Mouse (Mus musculus) heart, adult 9 months (tissue): Measurements from ENCODE around the gene Rnf181.

Source experiments
- DNase-seq, 2 experiments: peaks; one replicate each; pipeline ENCODE4 v3.0.0; 2022; ENCODE audit warnings: low spot score in 2 of 2

Gene Rnf181

GRCm38 (mm10) chr6:72383952-72384351 lies 17.2 kb upstream of the Rnf181 start:
- no peak for DNase-seq

DNA sequence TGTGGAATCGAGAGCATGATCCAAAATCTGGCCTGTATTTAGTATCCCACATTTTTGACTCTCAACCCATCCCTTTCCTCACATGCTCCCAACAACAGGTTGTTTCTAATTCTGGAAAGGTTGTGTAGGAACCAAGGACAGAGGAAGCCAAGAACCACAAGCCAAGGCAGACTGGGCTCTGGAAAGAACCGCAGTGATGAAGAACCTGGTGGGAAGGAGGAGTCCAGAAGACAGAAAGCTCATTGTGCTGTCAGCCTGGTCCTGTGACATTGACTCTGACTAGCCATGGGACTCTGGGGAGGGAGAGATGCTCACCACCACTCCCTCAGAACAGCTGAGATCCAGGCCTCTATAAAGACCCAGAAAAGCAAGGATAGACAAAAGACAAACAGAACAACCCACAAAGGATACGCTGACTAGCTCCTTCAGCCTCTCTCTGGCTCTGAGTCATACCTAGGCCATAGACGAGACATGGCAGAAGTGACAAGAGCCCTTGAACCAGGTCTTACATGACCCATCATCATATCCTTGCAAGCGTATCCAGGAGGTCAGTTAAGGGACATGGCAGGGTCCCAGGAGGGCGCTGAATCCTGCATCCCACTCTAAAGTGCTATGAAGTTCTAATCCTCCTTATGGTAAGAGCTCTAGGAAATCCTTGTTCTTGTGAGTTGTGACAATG lies 16.5 kb upstream of the Rnf181 start:
- no peak for DNase-seq

DNA sequence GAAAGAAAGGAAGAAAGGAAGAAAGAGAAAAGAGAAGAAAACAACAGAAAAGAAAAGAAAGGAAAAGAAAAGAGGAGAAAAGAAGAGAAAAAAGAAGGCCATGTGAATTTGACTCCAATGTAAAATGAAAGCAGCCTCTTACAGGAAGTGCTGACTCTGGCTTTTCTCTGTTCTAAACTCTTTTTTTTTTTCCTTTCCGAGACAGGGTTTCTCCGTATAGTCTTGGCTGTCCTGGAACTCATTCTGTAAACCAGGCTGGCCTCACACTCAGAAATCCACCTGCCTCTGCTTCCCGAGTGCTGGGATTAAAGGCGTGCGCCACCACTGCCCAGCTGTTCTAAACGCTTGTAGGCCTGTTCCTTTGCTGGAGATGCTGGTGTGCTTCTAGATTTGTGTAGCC lies 15.7 kb upstream of the Rnf181 start:
- no peak for DNase-seq

DNA sequence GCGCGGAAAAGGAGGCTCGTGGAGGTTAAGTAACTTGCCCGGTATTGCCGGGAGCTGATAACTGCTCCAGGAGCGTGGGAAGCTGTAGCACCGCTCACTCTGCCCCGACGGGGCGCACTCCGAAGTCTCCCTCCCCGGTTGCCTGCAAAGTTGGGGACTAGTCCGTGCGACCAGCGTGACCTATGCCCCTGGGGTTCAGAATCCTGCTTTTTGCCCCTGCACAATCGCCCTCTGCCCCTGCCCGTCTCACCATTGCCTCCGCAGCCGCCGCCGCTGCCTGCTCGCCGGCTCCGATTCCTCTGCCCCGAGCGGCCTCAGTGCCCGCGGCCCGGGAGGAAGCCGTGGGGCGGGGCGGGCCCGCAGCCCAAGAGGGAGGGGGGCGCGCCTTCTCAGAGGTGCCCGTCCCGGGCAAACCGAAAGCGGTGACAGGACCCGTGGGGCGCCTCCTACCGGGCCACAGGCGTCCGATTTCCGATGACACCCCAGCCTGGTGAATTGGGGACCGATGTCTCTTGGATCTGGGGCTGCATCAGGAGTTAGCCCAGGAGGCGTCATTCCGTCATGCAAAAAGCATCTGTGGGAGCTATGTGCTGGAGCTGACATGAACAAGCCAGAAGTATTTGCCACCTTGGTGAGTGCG lies 13.5 kb upstream of the Rnf181 start, which contains the start of gene Vamp5:
TSS of gene Vamp5 (minus strand) at position 338 of the 640 bp plus-strand sequence.
- DNase-seq = peak; percentile 88 to 89

- peak in 1 of 2 experiments; percentile 42 for DNase-seq
Measured at GRCm38 (mm10) chr6:72379377-72380130, 12.8 kb upstream of the Rnf181 start.

GRCm38 (mm10) chr6:72378510-72379234 lies 11.9 kb upstream of the Rnf181 start:
- DNase-seq = no peak

DNA sequence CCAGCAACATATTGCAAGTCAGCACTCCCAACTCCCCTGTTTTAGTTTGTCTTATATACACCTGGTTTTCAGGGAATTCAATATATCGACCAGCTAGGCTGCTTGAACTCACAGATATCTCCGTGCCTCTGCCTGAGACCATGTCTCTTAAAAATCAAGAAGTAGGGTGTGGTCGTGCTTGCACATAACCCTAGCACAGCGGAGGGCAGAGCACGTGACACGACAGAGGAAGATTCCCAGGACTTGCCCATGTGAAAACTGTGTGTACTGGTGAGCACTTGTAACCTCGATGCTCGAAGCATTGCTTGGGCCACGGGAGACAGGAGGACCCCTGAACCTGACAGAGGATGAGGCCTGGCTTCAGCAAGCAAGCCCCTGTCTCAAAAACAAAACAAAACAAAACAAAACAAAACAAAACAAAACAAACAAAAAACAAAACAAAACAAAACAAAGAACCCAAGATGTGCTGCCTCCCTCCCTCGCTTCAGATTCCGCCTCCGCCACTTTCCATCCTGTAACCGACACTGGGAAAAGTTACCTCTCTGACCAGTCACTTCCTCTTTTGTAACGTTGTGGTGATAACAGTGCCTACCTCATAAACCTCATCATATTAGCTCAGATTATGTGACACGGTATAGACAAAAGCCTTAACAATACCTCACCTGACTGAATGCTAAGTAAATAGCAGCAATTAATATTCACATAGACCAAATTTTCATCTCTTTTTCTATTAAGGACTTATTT lies 8.2 kb upstream of the Rnf181 start:
- DNase-seq = no peak

DNA sequence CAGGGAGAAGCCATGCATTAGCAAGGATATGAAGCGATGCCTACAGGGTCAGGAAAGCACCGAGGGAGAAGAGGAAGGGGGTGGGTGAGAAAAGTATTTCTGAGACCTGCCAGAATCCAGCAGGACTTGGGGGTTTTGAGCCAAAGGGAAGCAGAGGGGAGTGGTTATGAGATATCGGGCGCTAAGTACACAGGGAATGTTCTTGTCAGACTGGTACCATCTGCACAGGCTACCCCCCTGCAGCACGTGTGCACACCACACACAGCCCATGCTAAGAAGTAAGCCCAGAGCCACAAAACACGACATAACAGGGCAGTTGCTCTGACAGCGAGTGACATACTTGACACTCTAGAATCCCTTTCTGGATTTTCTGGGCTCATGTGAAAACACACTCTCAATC lies 7.5 kb upstream of the Rnf181 start:
- DNase-seq = no peak

DNA sequence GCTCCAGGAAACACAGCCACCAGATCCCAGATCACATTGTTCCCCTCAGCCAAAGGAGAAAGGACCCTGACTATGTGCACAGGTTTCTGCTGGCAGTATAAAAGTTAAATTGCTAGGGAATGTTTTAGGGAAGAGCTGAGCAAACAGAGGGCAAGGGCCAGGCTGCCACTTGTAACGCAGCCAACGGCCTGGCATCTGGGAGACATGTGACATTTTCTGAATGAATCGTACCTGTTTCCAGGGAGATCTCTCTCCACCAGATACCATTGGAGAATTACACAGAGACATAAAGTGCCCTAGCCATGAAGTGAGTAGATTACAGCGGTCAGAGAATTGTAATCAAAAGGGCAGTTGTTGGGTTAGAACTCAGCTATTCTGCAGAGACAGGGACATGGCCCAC lies 6.4 kb upstream of the Rnf181 start:
- no peak for DNase-seq

GRCm38 (mm10) chr6:72371571-72371970 lies 4.8 kb upstream of the Rnf181 start:
- DNase-seq = no peak

- no peak for DNase-seq
Measured at GRCm38 (mm10) chr6:72371147-72371546, 4.4 kb upstream of the Rnf181 start.

- no peak for DNase-seq
Measured at GRCm38 (mm10) chr6:72370091-72370490, 3.3 kb upstream of the Rnf181 start.

GRCm38 (mm10) chr6:72369557-72369956 lies 2.8 kb upstream of the Rnf181 start:
- DNase-seq = no peak

GRCm38 (mm10) chr6:72367460-72367974 lies 761 bp upstream of the Rnf181 start:
- no peak for DNase-seq

DNA sequence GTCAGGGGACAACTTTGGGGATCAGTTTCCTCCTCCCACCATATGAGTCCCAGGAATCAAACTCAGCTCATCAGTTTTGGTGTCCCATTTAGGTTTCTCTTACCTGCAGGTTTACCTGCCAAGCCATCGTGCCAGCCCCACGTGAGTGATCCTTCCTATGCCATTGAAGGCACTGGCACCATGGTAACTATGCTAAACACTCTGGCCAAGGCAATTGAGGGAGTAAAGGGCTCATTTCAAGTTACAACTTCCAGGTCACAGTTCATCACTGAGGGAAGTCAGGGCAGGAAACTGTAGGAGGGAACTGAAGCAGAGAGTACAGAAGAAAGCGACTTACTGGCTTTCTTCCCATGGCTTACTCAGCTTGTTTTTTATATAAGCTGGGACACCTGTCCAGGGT lies 452 bp downstream of the Rnf181 start:
- DNase-seq = no peak

- DNase-seq = no peak
Measured at GRCm38 (mm10) chr6:72364985-72365384, 1.8 kb downstream of the Rnf181 start.

DNA sequence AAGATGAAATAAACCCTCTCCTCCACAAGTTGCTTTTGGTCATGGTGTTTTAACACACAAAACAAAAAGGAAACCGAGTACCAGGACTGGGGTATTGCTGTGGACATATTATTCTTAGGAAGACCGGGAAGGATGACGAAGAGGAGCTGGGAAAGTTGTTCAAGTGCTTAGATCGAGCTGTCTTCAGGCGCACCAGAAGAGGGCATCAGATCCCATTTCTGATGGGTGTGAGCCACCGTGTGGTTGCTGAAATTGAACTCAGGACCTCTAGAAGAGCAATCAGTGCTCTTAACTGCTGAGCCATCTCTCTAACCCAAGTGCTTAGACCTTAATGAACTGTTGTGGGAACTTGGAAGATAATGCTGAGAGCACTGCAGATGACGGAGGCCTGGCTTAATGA lies 2.7 kb downstream of the Rnf181 start:
- no peak for DNase-seq

DNA sequence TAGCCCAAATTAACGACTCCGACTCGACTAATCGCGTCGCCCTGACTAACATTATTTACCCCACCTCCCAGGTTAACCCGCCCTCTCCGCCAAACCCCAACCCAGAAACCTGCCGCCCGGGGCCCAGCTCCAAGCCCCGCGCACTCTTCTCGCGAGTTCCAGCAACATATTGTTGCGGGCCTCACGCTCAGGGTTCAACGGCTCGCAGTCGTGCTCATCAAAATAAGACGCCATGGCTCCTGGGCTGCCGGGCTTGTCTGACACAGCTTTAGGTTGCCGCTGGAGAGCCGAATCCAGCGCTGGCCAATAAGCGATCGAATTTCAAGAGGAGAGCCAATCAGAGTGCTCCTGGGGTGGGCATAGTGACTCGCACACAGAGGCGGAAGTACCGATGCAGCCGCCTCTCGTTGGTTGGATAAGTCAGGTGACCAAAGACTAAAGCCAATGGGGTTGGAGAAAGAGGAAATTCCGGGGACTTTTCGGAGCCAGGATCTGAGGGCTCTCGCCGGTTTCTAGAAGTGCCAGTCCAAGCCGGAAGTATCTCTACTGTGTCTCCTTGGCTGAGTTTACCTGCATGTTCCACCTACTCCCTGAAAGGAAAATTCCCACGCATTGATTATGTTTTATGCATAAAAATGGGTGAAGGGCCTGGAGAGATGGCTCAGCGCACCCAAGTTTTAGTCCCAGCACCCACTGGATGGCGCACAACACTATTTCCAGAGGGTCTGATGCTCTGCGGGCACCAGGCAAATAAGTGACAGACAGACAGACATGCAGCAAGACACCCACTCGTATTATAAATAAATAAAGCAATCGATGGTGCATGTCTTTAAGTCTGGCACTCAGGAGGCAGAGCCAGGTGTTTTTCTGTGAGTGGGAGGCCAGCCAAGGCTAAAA lies 4.4 kb downstream of the Rnf181 start:
- peak; percentile 98 to 99 for DNase-seq

- DNase-seq = no peak
Measured at GRCm38 (mm10) chr6:72361121-72361551, 5.6 kb downstream of the Rnf181 start.

DNA sequence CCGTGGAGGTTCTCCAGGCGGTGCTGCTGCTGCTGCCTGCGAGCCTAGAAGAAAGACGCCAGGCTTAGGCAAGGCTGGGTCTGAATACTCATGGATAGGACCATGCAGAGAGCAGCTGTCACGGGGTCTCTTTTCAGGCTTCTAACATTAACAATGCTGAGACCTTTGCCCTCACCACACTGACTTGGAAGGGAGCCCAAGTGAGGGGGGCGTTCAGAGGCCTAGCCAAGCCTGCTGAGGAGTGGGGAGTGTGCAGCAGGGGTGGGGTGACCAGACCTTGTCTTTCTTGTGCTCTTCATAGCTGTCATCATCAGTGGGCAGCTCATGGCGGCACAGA lies 6.2 kb downstream of the Rnf181 start:
- no peak for DNase-seq
